Mouse (Mus musculus) layer of hippocampus, postnatal 14 days (tissue): Measurements from ENCODE around the gene Brwd1. TPM values are rescaled to one million over a fixed set of nuclear protein-coding genes. Genes with fewer than 3 reads are reported as not detected.
"Not testable (repeated sequence)": the region's sequence is repeated elsewhere in the genome, so short reads cannot be mapped to it uniquely, and the experiment has no call there.

Experiments
- DNase-seq, 2 experiments: peaks; one replicate each; pipeline ENCODE4 v3.0.0; 2021 to 2022; ENCODE audit warnings: low spot score in 2 of 2, mixed read lengths in 1 of 2
- microRNA-seq, 2 experiments: library from miRNA; unstranded; fragments of <30 nt; microRNA quantifications; one replicate each; pipeline ENCODE4 v1.2.0; 2021
- total RNA-seq, 2 experiments: library from RNA; stranded (reverse); gene quantifications; 2 replicates each; pipeline ENCODE4 v1.2.3; 2021

Gene Brwd1
- total RNA-seq, 2 experiments from 2014 or later, result 119 to 123 TPM

DNA sequence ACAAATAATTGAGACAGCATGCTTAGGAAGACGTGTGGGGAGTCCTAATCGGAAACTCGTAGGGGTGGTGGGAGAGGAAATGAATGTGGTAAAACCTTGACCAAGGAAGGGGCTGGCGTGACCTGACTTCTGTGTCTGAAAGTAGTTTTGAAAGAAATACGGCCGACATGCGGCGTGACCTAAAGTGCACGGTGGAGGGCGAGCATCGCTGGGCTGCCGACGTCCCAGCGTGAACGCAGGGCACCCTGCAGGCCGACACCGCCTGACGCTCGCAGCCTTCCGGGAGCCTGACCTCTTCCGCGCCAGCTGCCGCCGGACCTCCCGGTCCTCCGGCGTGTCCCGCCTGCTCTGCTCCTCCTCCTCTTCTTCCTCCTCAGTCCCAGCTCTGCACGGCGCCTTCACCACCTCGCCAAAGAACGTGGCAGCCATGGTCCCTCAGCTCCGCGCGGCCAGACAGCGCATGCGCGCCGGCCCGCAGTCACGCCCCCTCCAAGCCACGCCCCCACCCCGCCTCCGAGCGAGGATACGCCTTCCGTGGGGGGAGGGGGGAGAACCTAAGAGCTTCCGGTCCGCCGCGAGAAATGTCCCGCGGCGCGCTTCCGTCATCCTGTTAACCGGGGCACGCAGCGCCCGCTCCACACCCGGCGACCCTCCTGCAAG lies 91.7 kb downstream of the Brwd1 start, which contains the start of gene Psmg1:
TSS of gene Psmg1 (minus strand) at position 499 of the 660 bp plus-strand sequence.
- peak; percentile 97 for DNase-seq

DNA sequence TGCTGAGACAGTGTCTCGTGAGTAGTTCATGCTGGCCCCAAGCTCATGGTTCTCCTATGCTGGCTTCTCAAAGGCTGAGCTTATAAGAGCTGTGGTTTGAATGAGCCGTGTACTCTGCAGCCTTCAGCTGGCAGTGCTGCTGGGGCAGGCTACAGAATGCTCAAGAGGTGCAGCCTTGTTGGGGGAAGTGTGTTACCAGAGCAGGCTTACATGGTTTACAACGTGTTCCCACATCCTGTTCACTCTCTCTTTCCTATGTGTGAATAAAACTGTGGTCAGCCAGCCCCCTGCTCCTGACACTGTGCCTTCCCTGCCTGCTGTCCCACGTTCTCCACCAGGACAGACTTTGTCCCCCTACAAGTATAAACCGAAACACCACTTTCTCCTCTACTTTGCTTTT lies 97.4 kb downstream of the Brwd1 start:
- no peak for DNase-seq

DNA sequence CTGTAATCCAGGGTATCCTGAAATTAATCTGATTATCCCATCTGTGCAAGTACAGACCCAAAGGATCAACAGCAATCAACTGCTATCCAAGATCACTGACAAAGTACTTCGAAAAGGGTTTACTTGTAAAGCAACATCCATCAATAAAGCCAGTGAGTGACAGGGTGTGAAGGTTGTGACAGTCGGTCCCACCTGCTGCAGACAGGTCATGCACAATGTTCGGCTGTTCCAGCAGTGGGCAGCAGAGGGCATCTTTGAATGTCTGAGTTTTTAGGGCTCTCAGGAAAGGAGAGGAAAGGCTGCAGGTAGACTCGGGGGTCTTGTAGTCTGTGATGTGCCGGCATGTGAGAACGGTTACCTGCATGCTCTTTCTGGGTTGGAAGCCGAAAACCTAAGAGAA lies 98.7 kb downstream of the Brwd1 start:
- no peak for DNase-seq

DNA sequence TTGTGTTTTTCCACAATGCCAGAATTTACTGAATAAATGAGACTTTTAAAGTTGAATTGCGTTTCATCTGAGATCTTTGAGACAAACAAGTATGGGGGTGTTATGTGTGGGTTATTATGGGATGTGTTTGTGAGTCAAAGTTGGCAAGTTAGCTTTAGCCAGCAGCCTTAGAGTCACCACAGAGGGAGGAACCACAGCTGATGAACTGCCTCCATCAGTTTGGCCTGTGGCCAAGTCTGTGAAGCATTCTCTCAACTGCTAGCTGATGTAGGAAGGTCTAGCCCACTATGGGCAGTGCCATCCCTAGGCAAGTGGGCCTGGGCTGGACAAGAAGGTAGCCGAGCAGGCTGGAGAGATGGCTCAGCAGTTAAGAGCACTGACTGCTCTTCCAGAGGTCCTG lies 111.5 kb downstream of the Brwd1 start:
- DNase-seq, result no peak

DNA sequence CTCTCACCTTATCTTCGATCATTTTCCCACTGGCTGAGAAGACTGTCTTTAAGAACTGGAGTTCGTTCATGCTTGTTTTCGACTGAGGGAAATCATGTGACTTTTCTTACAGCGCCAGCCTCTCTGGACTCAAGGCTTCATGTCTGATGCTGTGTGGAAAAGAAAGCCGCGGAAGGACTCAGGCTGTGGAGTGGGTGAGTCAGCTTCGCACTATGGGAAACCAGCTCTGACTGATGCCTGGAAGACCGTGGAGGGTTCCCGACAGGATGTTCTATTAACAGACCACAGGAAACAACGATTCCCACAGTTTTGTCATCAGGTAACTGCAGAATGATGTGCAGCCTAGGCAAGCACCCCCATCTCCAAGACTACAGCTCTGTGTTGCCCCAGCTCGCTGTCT lies 114.9 kb downstream of the Brwd1 start:
- no peak for DNase-seq

DNA sequence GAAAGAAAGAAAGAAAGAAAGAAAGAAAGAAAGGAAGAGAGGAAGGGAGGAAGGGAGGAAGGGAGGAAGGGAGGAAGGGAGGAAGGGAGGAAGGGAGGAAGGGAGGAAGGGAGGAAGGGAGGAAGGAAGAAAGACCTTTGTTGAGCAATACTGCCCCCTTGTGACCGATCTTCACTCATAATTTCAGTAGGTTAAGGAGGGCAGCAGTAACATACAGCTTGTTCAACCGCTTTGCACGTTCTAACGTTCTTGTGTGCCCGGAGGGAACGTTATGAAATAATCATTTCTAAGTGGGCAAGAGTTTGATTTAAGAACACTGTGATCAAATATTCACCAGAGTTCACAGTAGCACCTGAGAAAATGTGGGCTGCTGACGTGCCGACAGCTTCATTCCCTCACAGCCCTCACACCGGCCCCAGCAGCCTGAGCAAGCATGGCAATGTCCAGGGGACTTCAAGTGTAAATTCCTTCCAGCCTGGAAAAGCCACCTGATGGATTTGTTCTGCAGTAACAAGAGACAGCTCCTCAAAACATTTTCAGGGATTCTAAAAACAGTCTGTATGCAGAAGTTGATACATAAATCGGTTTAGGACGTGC lies 117.8 kb downstream of the Brwd1 start:
- DNase-seq, result peak in 1 of 2 experiments; percentile 36

DNA sequence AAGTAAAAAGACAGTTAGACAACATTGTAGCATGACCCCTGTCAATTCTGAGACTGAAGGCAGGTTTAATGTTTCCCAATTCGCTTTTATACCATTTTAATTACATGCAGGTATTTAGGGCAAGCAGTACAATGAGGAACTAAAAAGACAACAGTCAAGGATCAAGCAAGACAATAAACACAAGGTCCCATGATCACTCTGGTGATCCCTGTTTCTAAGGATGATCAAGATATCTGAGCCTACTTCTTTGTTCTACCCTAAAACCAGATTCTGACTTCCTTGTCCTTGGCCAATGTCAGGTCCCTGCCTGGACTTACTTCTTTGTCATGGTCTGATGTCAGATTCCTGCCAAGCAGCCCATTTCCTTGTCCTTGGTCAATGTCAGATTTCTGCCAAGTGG lies 120.8 kb downstream of the Brwd1 start:
- not testable (repeated sequence) for DNase-seq

DNA sequence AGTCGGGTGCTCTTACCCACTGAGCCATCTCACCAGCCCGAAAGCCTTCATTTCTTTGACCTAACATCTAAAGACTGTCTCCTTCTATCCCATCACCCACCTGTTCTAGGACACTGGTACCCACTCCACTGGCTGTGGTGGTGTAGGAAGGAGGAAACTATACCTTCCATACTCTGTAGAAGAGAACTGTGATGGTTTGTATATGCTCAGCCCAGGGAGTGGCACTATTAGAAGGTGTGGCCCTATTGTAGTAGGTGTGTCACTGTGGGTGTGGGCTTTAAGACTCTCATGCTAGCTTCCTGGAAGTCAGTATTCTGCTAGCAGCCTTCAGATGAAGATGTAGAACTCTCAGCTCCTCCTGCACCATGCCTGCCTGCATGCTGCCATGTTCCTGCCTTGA lies 121.6 kb downstream of the Brwd1 start:
- DNase-seq, result not testable (repeated sequence)

DNA sequence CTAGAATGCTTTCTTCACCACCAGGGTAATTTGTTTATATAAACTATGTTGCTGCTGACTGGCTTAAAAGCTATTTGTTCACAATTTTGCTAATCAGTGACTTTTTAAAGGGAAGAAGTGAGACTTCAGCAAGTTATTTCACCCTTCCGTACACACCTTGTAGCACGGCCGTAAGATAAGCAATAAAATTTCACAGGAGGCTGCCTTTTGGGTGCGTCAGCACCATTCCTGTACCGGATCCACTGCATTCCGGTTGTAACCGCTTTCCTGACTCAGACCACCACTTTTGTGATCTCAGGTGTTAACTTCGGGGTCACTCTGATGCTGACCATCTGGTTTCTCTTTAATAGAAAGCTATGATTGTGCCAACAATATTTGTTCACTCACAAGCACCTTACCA lies 124.2 kb downstream of the Brwd1 start:
- DNase-seq, result no peak

DNA sequence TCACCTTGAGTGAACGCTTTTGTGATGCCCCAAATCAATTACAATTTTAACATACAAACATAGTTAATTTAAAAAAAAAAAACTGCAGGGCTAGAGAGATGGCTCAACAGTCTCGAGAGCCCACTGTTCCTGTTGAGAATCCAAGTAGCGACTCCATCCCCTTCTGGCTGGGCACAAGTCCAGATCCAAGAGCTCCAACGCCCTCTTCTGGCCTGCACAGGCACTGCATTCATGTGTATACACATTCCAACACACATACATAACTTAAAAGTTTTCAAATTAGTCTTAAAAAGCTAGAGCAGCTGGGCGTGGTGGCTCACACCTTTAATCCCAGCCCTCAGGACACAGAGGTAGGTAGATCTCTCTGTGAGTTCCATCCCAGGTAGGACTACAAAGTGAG lies 125.7 kb downstream of the Brwd1 start:
- no peak for DNase-seq

DNA sequence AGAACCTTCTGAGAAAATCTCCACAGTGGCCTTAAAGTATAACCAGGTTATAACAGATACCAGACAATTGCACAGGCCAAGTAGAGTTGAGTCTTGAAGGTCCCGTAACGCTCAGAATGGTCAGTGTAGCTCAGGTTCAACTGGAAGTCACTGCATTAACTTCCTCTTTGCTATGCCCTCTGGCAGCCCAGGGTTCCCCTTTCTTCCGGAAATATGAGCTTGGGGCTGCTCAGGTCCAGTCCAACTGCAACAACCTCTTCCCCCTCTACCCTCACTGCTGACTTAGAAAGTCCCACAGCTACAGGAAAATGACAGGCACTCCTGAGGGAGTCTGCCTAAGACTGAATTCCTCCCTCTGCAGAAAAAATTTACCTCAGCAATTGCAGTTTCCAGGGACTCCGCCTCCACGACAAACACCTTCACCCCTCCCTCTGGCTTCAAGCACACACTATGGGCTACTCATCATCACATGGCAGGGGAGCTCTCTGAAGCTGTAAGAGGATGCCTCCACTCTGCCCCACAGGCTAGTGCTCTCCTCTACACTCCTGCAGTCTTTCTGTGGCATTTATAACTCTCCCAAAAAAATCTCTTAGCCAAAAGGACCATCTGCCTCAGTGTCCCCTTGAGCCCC lies 126.5 kb downstream of the Brwd1 start:
- DNase-seq, result no peak

DNA sequence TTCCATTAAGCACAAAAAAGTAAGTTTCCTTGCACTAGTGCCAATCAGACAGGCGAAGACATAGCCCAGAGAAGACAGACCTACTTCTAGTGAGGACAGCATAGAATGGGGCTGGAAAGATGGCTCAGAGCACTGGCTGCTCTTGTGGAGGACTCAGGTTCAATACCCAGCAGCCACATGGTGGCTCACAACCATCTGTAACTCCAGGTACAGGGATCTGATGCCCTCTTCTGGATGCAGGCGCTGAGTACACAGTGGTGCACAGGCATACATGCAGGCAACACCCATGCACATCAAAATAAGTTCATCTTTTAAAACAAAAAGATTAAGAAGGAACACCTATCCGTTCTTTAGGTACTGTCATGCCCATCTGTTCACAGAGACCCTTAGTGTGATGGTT lies 128.0 kb downstream of the Brwd1 start:
- DNase-seq, result no peak

DNA sequence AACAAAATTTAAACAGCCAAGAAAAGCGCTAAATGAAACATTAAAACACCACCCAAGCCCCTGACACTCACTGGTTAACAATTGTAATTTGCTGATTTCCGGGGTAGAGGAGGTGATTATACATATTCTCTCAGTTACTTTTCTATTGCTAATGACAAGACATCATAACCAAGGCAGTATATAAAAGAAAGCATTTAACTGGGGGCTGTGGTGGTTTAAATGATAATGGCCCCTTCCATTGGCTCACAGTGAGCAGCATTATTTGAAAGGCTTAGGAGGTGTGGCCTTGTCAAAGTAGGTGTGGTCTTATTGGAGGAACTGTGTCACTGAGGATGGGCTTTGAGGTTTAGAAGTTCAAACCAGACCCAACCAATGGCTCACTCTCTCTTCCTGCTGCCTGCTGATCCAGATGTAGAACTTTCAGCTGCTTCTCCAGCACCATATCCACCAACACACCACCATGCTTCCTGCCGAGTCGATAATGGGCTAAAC lies 129.1 kb downstream of the Brwd1 start:
- no peak for DNase-seq

DNA sequence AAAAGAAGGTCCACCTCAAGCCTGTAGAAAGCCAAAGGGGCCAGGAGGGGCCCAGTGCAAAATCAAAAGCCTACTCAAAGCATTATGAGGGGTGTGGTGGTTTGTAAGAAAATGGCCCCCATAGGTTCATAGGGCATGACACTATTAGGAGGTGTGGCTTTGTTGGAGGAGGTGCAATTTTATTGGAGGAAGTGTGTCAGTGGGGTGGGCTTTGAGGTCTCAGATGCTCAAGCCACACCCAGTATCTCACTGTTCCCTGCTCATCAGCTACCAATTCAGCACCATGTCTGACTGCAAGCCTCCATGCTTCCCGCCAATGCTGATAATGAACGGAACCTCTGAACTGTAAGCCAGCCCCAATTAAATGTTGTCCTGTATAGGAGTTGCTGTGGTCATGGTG lies 130.9 kb downstream of the Brwd1 start:
- no peak for DNase-seq

DNA sequence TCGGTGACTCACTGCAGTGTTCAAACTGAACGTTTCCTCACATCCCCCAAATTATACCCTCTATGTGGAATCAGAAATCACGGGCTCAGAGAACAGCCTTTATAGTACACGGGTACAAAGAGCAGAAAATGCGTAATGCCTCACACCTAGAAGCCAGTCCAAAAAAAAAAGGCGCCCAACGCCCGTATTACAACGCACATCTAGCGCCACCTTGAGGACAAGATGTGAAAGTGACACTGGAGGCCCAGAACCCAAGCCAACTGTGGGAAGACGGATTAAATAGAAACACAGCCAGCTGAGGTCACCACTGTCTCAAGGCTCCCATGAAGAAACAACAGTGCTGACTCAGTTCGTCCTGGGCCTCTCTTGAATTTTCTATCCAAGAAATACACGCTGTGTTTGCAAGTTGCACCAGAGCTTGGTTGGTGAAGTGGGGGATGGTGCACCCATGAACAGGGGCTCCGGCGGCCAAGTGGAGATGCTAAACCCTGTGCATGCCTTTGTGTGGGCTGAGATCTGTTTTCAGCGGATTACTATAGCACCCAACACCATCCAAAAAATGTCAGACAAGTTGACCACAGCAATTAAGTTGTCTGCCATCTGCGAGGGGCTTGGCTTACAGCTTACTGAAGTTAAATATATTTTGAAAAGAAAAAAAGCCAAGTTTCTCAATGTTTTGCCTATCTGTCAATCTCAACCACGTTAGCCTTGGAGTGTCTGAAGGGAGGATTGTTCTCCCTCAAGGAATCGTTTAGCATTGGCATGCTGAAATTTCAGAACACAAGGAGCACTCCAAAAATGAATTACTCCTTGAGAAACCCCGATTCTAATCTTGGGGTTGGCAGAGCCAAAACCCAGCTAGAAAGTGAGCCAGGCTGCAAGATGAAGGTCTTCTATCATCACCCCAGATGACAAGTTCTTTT lies 136.7 kb downstream of the Brwd1 start:
- DNase-seq, result peak; percentile 77 to 85

DNA sequence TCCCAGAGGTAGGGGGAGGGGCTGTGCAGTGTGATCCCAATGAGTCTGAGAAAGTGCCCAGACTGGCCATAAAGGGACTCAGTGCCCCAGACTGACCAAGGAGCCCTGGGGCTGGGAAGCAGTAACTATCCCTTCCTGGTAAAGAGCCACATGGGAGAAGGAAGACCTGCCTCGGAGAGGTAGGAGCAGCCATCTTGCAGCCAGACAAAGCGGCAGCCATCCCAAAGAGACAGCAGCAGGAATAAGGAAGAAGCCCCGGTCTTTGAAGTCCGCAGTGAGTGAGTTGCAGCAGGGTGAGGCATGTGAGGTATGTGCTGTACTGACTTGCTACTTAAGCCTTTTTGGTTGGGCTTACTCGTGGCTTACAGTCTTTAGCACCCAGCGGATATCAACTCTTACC lies 139.1 kb downstream of the Brwd1 start:
- DNase-seq, result no peak

Small RNAs within 50 kb of the gene (microRNA-seq; reads per million reads assigned to microRNA genes)
- gene Gm27833, result 0 reads per million in 2 experiments

Other genes with a start within 250 kb of the Brwd1 start
- gene Psmg1, start 91.6 kb downstream of the Brwd1 start, total RNA-seq, result 10 to 100 TPM; 16.0 to 16.9 TPM
- gene Hmgn1, start 45.2 kb upstream of the Brwd1 start, total RNA-seq, result 10 to 100 TPM; 69.3 to 81.1 TPM
- 10 to 100 TPM; 64.6 to 76.0 TPM for gene Wrb, start 62.9 kb upstream of the Brwd1 start, total RNA-seq
- gene Lca5l, start 109.7 kb upstream of the Brwd1 start, total RNA-seq, result 1 to 10 TPM; 1.3 to 1.8 TPM
- gene Sh3bgr, start 117.9 kb upstream of the Brwd1 start, total RNA-seq, result 1 to 10 TPM; 1.4 to 2.1 TPM
- 10 to 100 TPM; 26.0 TPM for gene B3galt5, start 153.3 kb upstream of the Brwd1 start, total RNA-seq